ENCODE assay signal across 9 mouse cellular contexts in genomic region chr2:49600021-49600681, GRCm38 (mm10). TPM values are rescaled to one million over a fixed set of nuclear protein-coding genes. Genes with fewer than 3 reads are reported as not detected.
DNase-seq lines count a peak whose midpoint lies in the region; TF ChIP-seq lines count a peak whose summit lies in the region.
"Had no signal": no experiment of that assay in that cellular context is flagged by ENCODE, and none has a peak within 500 bp of the region (broad histone marks: within the 10 kb centered on the region; RNA-seq: fewer than 3 reads in every experiment).

No protein-coding gene starts in this region.

- no peak for TF ChIP-seq POLR2A in brain, embryonic 14.5 days (IDR thresholded peaks at IDR 0.05; ENCODE audit: borderline replicate concordance, extremely low read depth, insufficient read depth, insufficient read length, poor library complexity, severe bottlenecking)

- no peak for TF ChIP-seq CTCF in brain, embryonic 14.5 days (IDR thresholded peaks at IDR 0.05; ENCODE audit: borderline replicate concordance, extremely low read depth, insufficient read depth, insufficient read length)

- DNase-seq in lung, postnatal 25 days (ENCODE audit: low spot score), result peak; percentile 16
- DNase-seq in lung, postnatal 14 days, result no peak
- DNase-seq in brain, embryonic 14.5 days (ENCODE audit: low read depth), result peak; percentile 79
- DNase-seq in forelimb bud, embryonic 11.5 days (ENCODE audit: low read depth, low spot score), result peak; percentile 8
- peak; percentile 56 for DNase-seq in retina, postnatal 1 day
- DNase-seq in gastrocnemius, adult 18-20 months (ENCODE audit: low spot score), result no peak
- DNase-seq in cerebellum, postnatal 4 days (ENCODE audit: low spot score in 2 of 2), result no peak
- DNase-seq: gastrocnemius, postnatal 14 days; heart, postnatal 4 days had no signal

RNA-seq across cellular contexts. Expression of gene Kif5c, which starts 18.9 kb away (rescaled TPM):
- polyA plus RNA-seq in brain, embryonic 14.5 days (2012; rRNA removed), result 123 and 253 TPM in 2 replicates
- total RNA-seq in gastrocnemius, adult 18-20 months (2021), result under 1 TPM; 0.40 to 0.68 TPM

Comparison
In these comparisons a context has a peak if more than half of its experiments do, and no peak if none do; other contexts are left out.
1. DNase-seq: peak in lung, postnatal 25 days (single experiment), brain, embryonic 14.5 days (single experiment), forelimb bud, embryonic 11.5 days (single experiment) and retina, postnatal 1 day (single experiment); none in lung, postnatal 14 days (single experiment), gastrocnemius, adult 18-20 months (single experiment) and cerebellum, postnatal 4 days (0 of 2).